In genomic region chr11:70419486-70419885, GRCm38 (mm10) we compare ENCODE assay signal across 12 mouse cellular contexts.
"Had no signal": no experiment of that assay in that cellular context is flagged by ENCODE, and none has a peak within 500 bp of the region (broad histone marks: within the 10 kb centered on the region; RNA-seq: fewer than 3 reads in every experiment).

No protein-coding gene starts in this region.

- DNase-seq: gastrocnemius, postnatal 14 days; gastrocnemius, postnatal 36 days; heart, adult 11 months; heart, adult 2 months; heart, postnatal 14 days; heart, postnatal 36 days; kidney, adult 11 months; kidney, adult 2 months; kidney, adult 9 months; kidney, postnatal 14 days; kidney, postnatal 36 days; left cerebral cortex, postnatal 4 days had no signal
